Mouse (Mus musculus) intestine, embryonic 16.5 days (tissue): ENCODE measurements around the gene Slc16a6. TPM values are rescaled to one million over a fixed set of nuclear protein-coding genes. Genes with fewer than 3 reads are reported as not detected.

Source experiments
- ATAC-seq: fragments of 200-750 bp; cut with Nextera tagmentation; 2 replicates; pipeline ENCODE4 v1.8.0; 2017; ENCODE audit warnings: moderate TSS enrichment, moderate library complexity
- H3K27ac ChIP-seq: fragments of 300-500 bp; sonication (generic); 2 replicates; pipeline ENCODE4 v1.5.1; 2014; ENCODE audit warnings: mild to moderate bottlenecking, low read length
- H3K27me3 ChIP-seq: fragments of 300-500 bp; sonication (generic); replicated peaks from 2 replicates; pipeline ENCODE4 v1.6.1; 2014; ENCODE audit warnings: low read length, control low read depth, mixed read lengths; ENCODE audit not compliant: control insufficient read depth, insufficient read depth
- H3K36me3 ChIP-seq: fragments of 300-500 bp; sonication (generic); 2 replicates; pipeline ENCODE4 v1.6.1; 2014; ENCODE audit warnings: low read length, control low read depth; ENCODE audit not compliant: control insufficient read depth, insufficient read depth
- H3K4me1 ChIP-seq: fragments of 300-500 bp; sonication (generic); 2 replicates; pipeline ENCODE4 v1.6.1; 2014; ENCODE audit warnings: low read length, control low read depth, mixed read lengths; ENCODE audit not compliant: control insufficient read depth, insufficient read depth
- H3K4me2 ChIP-seq: fragments of 300-500 bp; sonication (generic); 2 replicates; pipeline ENCODE4 v1.6.1; 2014; ENCODE audit warnings: low read depth, low read length, control low read depth
- H3K4me3 ChIP-seq: fragments of 300-500 bp; sonication (generic); 2 replicates; pipeline ENCODE4 v1.5.1; 2014; ENCODE audit warnings: mild to moderate bottlenecking, low read length
- H3K9ac ChIP-seq: fragments of 300-500 bp; sonication (generic); 2 replicates; pipeline ENCODE4 v1.6.1; 2014; ENCODE audit warnings: low read depth, low read length
- H3K9me3 ChIP-seq: fragments of 300-500 bp; sonication (generic); 2 replicates; pipeline ENCODE4 v1.6.1; 2016; ENCODE audit warnings: low read length, control low read depth; ENCODE audit not compliant: control insufficient read depth
- WGBS: fragments of 180-500 bp; shearing (Covaris S2); extraction: QIAGEN DNeasy Blood & Tissue Kit; methylation state at CpG from one replicate; pipeline ENCODE4 v1.1.7; 2014; 5-methylcytosine and 5-hydroxymethylcytosine counted together
- polyA plus RNA-seq: library from polyadenylated mRNA; unstranded; fragments of >200 nt; fragmentation: Nextera tagmentation; extraction: Ambion mirVana; gene quantifications from 2 replicates; pipeline ENCODE4 v1.2.1, GENCODE M21; 2015

Gene Slc16a6
- polyA plus RNA-seq, 1 experiment from 2014 or later: 26.6 TPM

GRCm38 (mm10) chr11:109489763-109490162 is 16.4 kb upstream of the Slc16a6 start:
- no peaks in the 10 kb centered on the region for H3K36me3 ChIP-seq
- no peak overlapping the region for H3K9ac ChIP-seq
- H3K27me3 ChIP-seq: no peaks in the 10 kb centered on the region
- H3K4me2 ChIP-seq: no peak overlapping the region
- no peak overlapping the region for H3K27ac ChIP-seq
- 71% methylated on average over 2 of the region's 2 CpGs for WGBS
- no peaks in the 10 kb centered on the region for H3K9me3 ChIP-seq
- no peak overlapping the region for H3K4me3 ChIP-seq
- peaks cover 3% of the 10 kb centered on the region; the same call in 1 of the 2 replicates for H3K4me1 ChIP-seq
- no peak for ATAC-seq

DNA sequence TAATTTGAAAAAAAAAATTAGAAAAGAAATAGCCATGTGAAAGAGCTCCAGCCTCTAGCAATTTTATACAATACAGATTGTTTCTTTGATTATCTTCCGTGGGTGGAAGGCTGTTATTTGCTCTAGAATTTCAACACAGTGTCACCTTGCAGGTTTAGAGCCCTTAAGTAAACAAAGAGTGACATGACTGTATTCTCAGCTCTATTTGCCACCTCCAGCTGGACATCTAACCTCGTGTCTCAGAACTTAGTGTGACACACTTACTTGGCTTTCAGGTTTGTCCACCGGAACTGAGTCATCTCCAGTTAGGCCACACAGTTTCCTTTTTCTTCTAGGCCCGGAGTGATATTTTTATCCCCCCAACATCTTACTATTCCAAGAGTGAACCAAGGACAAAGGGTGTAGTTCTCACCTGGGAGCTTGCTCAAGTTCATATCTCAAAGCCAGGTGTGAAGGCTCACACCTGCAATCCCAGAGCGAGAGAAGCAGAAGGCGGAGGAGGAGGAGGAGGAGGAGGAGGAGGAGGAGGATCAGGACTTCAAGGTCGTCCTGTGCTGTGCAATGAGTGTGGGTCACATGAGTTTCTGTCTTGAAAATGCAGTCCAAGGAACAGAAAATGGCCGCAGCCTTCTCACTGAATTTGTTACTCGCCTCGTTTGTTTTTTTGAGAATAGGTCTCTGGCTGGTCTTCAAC is 14.7 kb upstream of the Slc16a6 start:
- Histone ChIP-seq H3K4me1 (no peaks in the 10 kb centered on the region), H3K9ac (no peak overlapping the region), H3K4me3 (no peak overlapping the region), H3K9me3 (no peaks in the 10 kb centered on the region), H3K4me2 (no peak overlapping the region), H3K27me3 (no peaks in the 10 kb centered on the region), H3K36me3 (no peaks in the 10 kb centered on the region), H3K27ac (0 out of 2 replicates have a peak overlapping the region, but pooled peaks have one; percentile 44)
- ATAC-seq: peak; percentile 71
- 73% methylated on average over 10 of the region's 10 CpGs for WGBS

DNA sequence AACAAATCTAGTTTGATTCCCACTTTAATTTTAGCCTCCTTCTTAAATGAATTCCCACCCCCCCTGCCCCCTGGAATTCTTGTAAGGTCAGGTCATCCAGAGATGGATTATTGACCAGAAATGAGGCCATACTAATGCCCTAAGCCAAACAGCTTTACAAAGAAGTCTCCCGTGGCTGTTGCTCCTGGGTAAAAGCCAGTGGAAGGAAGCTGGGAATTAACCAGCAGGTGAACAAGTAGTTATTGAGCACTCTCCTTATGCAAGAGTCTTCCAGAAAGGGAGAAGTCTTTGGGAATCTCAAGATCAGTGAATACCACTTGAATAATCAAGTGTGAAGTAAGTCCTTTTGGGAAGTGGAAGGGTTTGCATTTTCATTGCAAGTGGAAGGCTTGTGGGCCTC is 13.7 kb upstream of the Slc16a6 start:
- Histone ChIP-seq H3K4me1 (no peaks in the 10 kb centered on the region), H3K27ac (no peak overlapping the region)
- ATAC-seq: no peak

GRCm38 (mm10) chr11:109485398-109486045 is 12.1 kb upstream of the Slc16a6 start:
- Histone ChIP-seq H3K27ac (no peak overlapping the region), H3K9ac (no peak overlapping the region), H3K4me1 (no peaks in the 10 kb centered on the region), H3K4me2 (no peak overlapping the region), H3K4me3 (no peak overlapping the region), H3K36me3 (no peaks in the 10 kb centered on the region), H3K27me3 (no peaks in the 10 kb centered on the region), H3K9me3 (no peaks in the 10 kb centered on the region)
- ATAC-seq: 0 out of 2 replicates have a peak, but pooled peaks have one; percentile 41
- 82% methylated on average over 15 of the region's 15 CpGs for WGBS

More for the DNA sequence above, 13.7 kb upstream of the Slc16a6 start:
- Histone ChIP-seq H3K36me3 (no peaks in the 10 kb centered on the region), H3K4me2 (no peak overlapping the region), H3K4me3 (no peak overlapping the region), H3K9ac (no peak overlapping the region), H3K27me3 (no peaks in the 10 kb centered on the region), H3K9me3 (no peaks in the 10 kb centered on the region)
- WGBS: 51% methylated on average over 1 of the region's 1 CpGs

DNA sequence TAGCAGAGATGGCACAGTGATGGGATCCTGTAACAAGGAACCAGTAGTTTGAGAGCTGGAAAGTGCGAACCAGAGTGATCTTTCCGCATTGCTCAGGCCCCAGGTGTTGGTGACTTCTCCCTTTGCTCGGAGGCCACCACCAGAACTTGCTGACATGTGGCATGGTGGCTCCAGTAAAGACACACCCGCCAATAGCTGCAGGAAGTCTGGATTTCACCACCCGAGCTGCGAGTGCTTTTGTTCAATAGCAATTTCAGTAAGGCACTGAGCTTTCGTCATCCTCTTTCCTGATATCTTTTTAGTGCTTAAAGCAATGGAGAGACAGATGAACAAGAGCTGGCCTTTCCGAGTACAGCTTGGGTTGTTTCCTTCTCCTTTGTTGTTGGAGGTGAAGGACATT is 7.0 kb upstream of the Slc16a6 start:
- no peak overlapping the region for H3K9ac ChIP-seq
- H3K36me3 ChIP-seq: no peaks in the 10 kb centered on the region
- H3K9me3 ChIP-seq: no peaks in the 10 kb centered on the region
- no peak overlapping the region for H3K4me3 ChIP-seq
- no peak for ATAC-seq
- H3K27me3 ChIP-seq: no peaks in the 10 kb centered on the region
- no peaks in the 10 kb centered on the region for H3K4me1 ChIP-seq
- WGBS: 72% methylated on average over 8 of the region's 8 CpGs
- no peak overlapping the region for H3K4me2 ChIP-seq
- no peak overlapping the region for H3K27ac ChIP-seq

DNA sequence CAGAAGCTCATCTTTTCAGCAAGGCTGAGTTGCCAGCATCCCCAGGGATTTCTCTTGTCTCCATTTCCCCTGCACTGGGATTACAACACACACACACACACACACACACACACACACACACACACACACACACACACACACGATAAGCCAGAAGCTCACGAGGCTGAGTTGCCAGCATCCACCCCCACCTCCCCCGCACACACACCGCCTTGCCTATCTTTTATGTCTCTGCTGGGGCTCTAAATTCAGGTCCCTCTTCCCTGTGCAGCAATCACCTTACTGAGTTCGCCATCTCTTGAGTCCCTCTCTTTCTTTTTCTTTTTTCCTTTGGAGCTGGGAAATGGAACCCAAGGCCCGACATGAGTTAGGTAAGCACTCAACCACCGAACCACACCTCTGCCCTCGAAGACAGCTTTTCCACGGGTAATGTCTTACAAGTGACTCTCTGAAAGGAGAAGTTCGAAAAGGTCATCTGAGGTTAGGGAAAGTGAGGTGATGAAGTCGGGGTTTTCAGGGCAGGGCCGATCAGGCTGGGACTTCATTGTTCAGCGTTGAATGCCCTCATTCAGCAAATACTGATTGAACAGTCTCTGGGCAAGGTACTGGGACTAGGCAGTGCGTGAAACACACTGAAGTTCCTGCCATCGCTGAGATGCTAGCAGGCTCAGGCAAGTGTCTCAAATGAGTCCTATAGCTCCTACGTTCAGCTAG is 6.3 kb upstream of the Slc16a6 start:
- H3K4me1 ChIP-seq: no peaks in the 10 kb centered on the region
- no peaks in the 10 kb centered on the region for H3K9me3 ChIP-seq
- H3K4me3 ChIP-seq: no peak overlapping the region
- no peak overlapping the region for H3K9ac ChIP-seq
- no peak overlapping the region for H3K27ac ChIP-seq
- H3K36me3 ChIP-seq: no peaks in the 10 kb centered on the region
- no peak overlapping the region for H3K4me2 ChIP-seq
- no peak for ATAC-seq
- 69% methylated on average over 16 of the region's 16 CpGs for WGBS
- no peaks in the 10 kb centered on the region for H3K27me3 ChIP-seq

GRCm38 (mm10) chr11:109477606-109478380 is 4.4 kb upstream of the Slc16a6 start:
- ATAC-seq: no peak

GRCm38 (mm10) chr11:109476653-109477052 is 3.3 kb upstream of the Slc16a6 start:
- no peaks in the 10 kb centered on the region for H3K36me3 ChIP-seq
- no peak overlapping the region for H3K27ac ChIP-seq
- no peak overlapping the region for H3K4me3 ChIP-seq
- ATAC-seq: no peak
- no peak overlapping the region for H3K4me2 ChIP-seq
- no peaks in the 10 kb centered on the region for H3K4me1 ChIP-seq
- H3K9me3 ChIP-seq: no peaks in the 10 kb centered on the region
- H3K27me3 ChIP-seq: no peaks in the 10 kb centered on the region
- no peak overlapping the region for H3K9ac ChIP-seq
- 63% methylated on average over 6 of the region's 6 CpGs for WGBS

More at GRCm38 (mm10) chr11:109477606-109478380, 4.4 kb upstream of the Slc16a6 start:
- Histone ChIP-seq H3K9me3 (no peaks in the 10 kb centered on the region), H3K4me2 (no peak overlapping the region), H3K27ac (no peak overlapping the region), H3K4me3 (no peak overlapping the region), H3K4me1 (no peaks in the 10 kb centered on the region), H3K36me3 (no peaks in the 10 kb centered on the region), H3K27me3 (no peaks in the 10 kb centered on the region), H3K9ac (no peak overlapping the region)
- 43% methylated on average over 16 of the region's 16 CpGs for WGBS

DNA sequence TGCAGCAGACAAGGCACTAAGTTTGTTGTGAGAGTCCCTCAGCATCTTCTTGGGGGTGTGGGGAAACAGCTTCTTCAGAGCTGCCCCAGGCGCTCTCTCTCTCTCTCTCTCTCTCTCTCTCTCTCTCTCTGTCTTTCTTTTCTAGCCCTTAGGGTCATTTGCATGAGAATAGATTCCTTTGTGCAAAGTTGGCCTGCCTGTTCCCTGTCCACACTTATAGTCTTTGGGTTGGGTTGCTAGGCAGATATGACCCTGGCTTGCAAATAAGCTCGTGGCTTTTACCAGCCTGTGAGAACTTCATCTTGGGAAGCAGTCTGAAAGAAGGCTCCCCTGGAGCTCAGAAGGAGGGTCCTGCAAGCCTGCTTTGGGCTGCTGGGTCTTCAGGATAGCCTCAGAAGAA is 2.8 kb upstream of the Slc16a6 start:
- Histone ChIP-seq H3K4me3 (no peak overlapping the region), H3K4me1 (no peaks in the 10 kb centered on the region), H3K9me3 (no peaks in the 10 kb centered on the region)

More for the DNA sequence above, 2.8 kb upstream of the Slc16a6 start:
- H3K27ac ChIP-seq: no peak overlapping the region
- H3K4me2 ChIP-seq: no peak overlapping the region
- 64% methylated on average over 2 of the region's 2 CpGs for WGBS
- H3K36me3 ChIP-seq: no peaks in the 10 kb centered on the region
- H3K9ac ChIP-seq: no peak overlapping the region
- ATAC-seq: no peak
- H3K27me3 ChIP-seq: no peaks in the 10 kb centered on the region
